Mouse (Mus musculus) forebrain, embryonic 15.5 days (tissue): ENCODE data around the gene Chmp2b. TPM values are rescaled to one million over a fixed set of nuclear protein-coding genes. Genes with fewer than 3 reads are reported as not detected.

ENCODE experiments used
- ATAC-seq: fragments of 200-750 bp; cut with Nextera tagmentation; replicated peaks from 2 replicates; pipeline ENCODE4 v1.8.0; 2017; ENCODE audit warnings: mild to moderate bottlenecking, moderate TSS enrichment, moderate library complexity
- H3K27ac ChIP-seq: fragments of 300-500 bp; sonication (generic); replicated peaks from 2 replicates; pipeline ENCODE4 v1.5.1; 2015; ENCODE audit warnings: mild to moderate bottlenecking, inconsistent platforms
- H3K27me3 ChIP-seq: fragments of 300-500 bp; sonication (generic); 2 replicates; pipeline ENCODE4 v1.6.1; 2015; ENCODE audit warnings: inconsistent platforms
- H3K36me3 ChIP-seq: fragments of 300-500 bp; sonication (generic); 2 replicates; pipeline ENCODE4 v1.6.1; 2015; ENCODE audit warnings: mild to moderate bottlenecking, inconsistent platforms
- H3K4me1 ChIP-seq: fragments of 300-500 bp; sonication (generic); 2 replicates; pipeline ENCODE4 v1.6.1; 2015; ENCODE audit warnings: inconsistent platforms
- H3K4me2 ChIP-seq: fragments of 300-500 bp; sonication (generic); replicated peaks from 2 replicates; pipeline ENCODE4 v1.6.1; 2015; ENCODE audit warnings: mild to moderate bottlenecking, inconsistent platforms
- H3K4me3 ChIP-seq: fragments of 300-500 bp; sonication (generic); 2 replicates; pipeline ENCODE4 v1.5.1; 2015; ENCODE audit warnings: mild to moderate bottlenecking, inconsistent platforms
- H3K9ac ChIP-seq: fragments of 300-500 bp; sonication (generic); replicated peaks from 2 replicates; pipeline ENCODE4 v1.6.1; 2015; ENCODE audit warnings: mild to moderate bottlenecking, inconsistent platforms
- H3K9me3 ChIP-seq: fragments of 300-500 bp; sonication (generic); 2 replicates; pipeline ENCODE4 v1.6.1; 2016; ENCODE audit warnings: inconsistent platforms
- WGBS: fragments of 180-500 bp; shearing (Covaris S2); methylation state at CpG from one replicate; pipeline ENCODE4 v1.1.7; 2015; ENCODE audit warnings: mixed read lengths; 5-methylcytosine and 5-hydroxymethylcytosine counted together
- polyA plus RNA-seq: library from polyadenylated mRNA; unstranded; fragments of >200 nt; fragmentation: Nextera tagmentation; extraction: Ambion mirVana; gene quantifications from 2 replicates; pipeline ENCODE4 v1.2.1, GENCODE M21; 2015

The Chmp2b gene
- polyA plus RNA-seq = 57.9 and 60.1 TPM in 2 replicates

DNA sequence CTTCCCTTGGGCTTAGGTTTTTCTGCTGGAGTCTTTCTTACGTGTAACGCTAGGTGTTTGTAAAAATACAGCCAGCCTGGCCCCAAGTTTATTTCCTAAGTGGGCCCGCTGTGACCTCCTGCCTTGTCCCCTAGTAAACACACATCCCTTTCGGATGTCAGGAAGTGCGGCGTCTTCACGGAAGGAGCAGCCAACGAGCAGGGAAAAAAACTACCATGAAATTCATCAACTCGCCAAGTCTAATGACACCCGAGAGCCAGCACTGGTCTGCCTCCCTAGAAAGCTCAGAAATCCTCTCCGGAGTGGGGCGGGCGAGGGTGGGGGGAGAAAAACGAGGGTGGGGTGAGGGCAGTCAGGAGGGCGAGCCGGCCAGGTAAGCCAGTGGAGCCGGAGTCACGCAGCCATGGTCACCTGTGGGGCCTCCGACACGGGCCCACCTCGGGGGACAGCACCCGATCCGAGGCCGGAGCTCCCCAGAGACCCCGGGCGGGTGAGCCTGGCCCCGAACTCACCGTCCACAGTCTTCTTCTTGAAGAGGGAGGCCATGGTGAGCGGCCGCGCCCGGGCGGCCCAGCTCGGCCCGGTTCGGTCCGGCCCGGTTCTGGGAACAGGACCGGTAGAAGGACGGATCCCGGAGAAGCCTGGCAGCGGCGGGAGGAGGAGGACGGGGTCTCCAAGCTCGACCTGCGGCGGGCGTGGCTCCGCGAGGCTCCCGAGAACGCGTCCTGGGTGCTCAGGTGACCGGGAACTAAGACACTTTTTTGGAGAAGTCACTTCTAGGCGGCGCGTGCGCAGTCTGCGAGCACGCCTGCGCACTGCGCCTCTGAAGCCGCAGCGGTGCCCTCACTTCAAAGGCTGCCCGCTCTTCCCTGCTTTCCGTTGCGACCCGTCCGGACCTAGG, at the start of gene Chmp2b:
Gene Chmp2b, minus strand, starts transcription at position 764 of the 901 bp plus-strand sequence.
- no peaks in the 10 kb centered on the region for H3K27me3 ChIP-seq
- WGBS = under 1% methylated on average over 69 of the region's 69 CpGs

DNA sequence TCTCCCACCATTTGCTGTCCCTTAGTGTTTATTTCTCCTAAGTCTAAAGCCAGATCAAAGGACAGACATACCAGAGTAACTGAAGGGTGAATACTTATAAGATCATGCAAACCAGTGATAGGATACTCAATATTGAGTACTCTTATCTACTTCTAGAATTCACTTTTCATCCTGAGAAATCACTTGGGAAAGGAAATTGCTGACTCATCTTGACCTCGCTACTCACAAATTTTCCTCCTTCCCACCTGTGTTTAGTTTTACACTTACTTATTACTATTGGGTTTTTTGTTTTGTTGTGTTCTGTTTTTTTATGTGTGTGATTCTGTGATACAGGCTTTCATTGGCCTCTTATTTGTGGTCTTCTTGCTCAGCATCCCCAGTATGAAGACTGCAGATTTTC, 49.2 kb upstream of the Chmp2b start:
- H3K9ac ChIP-seq = no peak overlapping the region
- no peaks in the 10 kb centered on the region for H3K27me3 ChIP-seq
- H3K27ac ChIP-seq = no peak overlapping the region
- H3K4me2 ChIP-seq = no peak overlapping the region
- H3K36me3 ChIP-seq = no peaks in the 10 kb centered on the region
- H3K4me3 ChIP-seq = no peak overlapping the region
- no peak for ATAC-seq
- no peaks in the 10 kb centered on the region for H3K4me1 ChIP-seq
- 88% methylated on average over 1 of the region's 1 CpGs for WGBS
- H3K9me3 ChIP-seq = no peaks in the 10 kb centered on the region

More for the DNA sequence above, at the start of gene Chmp2b:
- peak within 1 kb of the TSS; percentile 55; the same call in 1 of the 2 replicates for H3K27ac ChIP-seq
- peak; percentile 97 for ATAC-seq
- H3K36me3 ChIP-seq = no peaks in the 10 kb centered on the region
- peak within 1 kb of the TSS; percentile 95 for H3K4me3 ChIP-seq
- H3K4me1 ChIP-seq = peaks cover 10% of the 10 kb centered on the region
- H3K9me3 ChIP-seq = no peaks in the 10 kb centered on the region
- H3K4me2 ChIP-seq = peak within 1 kb of the TSS; percentile 91
- peak within 1 kb of the TSS; percentile 84 for H3K9ac ChIP-seq

DNA sequence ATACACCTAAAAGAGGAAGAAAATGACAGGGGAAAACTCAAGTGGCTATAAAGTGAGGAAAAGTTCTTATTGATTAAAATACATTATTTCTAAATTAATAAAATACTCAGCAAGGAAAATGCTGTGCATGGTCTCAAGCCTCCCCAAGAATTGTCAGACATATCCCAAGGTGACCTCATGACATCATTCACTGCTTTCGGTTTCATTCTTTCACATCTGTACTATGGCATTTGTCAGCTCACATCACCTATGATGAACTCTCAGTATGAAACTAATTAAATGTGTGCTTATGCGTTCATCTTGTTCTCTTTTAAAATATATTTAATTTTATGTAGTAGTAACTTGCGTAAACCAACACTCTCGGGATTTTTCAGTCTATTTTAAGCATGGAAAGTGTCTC, 38.3 kb upstream of the Chmp2b start:
- Histone ChIP-seq H3K9ac (no peak overlapping the region), H3K4me2 (no peak overlapping the region), H3K27me3 (no peaks in the 10 kb centered on the region), H3K27ac (no peak overlapping the region), H3K4me1 (no peaks in the 10 kb centered on the region), H3K4me3 (no peak overlapping the region), H3K36me3 (no peaks in the 10 kb centered on the region), H3K9me3 (no peaks in the 10 kb centered on the region)
- no peak for ATAC-seq
- 85% methylated on average over 4 of the region's 4 CpGs for WGBS

DNA sequence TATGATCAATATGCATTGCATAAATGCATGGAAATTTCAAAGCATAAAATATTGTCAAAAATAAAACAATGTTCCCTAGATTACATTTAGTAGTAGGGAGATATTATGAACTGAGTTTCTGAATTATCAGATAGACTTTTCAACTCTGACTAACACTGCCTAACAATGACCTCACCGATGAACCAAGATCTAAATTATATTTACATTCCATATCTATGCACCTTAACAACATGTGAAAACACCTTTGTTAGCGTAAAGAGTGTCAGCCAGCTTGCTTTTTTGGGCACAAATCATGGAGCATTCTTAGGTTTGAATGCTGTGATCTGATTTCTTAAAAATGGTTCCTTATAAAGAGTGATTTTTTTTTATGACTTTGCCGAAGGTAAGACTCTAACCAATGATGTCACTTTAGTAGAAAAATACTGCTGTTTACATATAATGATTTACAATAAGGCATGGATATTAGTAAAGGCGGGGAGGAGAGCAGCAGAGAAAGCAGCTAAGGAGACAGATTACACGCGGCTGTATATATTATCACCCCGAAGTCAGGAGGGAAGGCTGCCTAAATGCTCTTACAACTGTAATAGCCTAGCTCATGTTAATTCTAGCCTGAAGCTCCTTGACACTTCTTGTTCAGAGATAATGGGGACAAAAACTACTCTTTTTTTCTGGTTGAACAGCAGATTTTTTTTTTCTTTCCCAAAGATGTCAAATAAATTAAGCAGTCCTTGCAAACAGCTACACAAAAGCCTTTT, 23.8 kb upstream of the Chmp2b start:
- Histone ChIP-seq H3K4me1 (0 out of 2 replicates have a peak, but pooled peaks cover 3% of the 10 kb centered on the region), H3K9me3 (no peaks in the 10 kb centered on the region), H3K4me3 (no peak overlapping the region), H3K36me3 (no peaks in the 10 kb centered on the region), H3K9ac (no peak overlapping the region), H3K4me2 (no peak overlapping the region), H3K27me3 (no peaks in the 10 kb centered on the region), H3K27ac (no peak overlapping the region)
- 68% methylated on average over 7 of the region's 7 CpGs for WGBS
- no peak for ATAC-seq

DNA sequence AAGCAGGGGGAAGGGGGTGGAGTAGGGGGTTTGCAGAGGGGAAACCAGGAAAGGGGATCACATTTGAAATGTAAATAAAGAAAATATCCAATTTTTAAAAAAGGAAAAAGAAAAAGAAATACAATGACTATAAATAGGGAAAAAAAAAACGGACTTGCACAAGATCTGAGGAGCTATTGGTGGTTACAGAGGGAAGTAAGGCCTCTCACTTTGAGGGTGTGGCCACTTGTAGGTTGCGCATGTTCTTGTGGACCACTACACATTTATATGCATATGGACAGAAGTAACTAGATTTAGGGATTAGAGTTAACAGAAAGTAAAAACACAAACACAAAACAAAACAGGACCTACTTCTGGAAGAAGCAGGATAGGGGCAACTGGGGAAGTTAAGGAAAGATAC, 23.2 kb upstream of the Chmp2b start:
- ATAC-seq = no peak
- Histone ChIP-seq H3K27me3 (no peaks in the 10 kb centered on the region), H3K9me3 (no peaks in the 10 kb centered on the region), H3K4me3 (no peak overlapping the region), H3K4me1 (0 out of 2 replicates have a peak, but pooled peaks cover under 1% of the 10 kb centered on the region), H3K9ac (no peak overlapping the region), H3K4me2 (no peak overlapping the region), H3K27ac (no peak overlapping the region), H3K36me3 (no peaks in the 10 kb centered on the region)
- 97% methylated on average over 2 of the region's 2 CpGs for WGBS

DNA sequence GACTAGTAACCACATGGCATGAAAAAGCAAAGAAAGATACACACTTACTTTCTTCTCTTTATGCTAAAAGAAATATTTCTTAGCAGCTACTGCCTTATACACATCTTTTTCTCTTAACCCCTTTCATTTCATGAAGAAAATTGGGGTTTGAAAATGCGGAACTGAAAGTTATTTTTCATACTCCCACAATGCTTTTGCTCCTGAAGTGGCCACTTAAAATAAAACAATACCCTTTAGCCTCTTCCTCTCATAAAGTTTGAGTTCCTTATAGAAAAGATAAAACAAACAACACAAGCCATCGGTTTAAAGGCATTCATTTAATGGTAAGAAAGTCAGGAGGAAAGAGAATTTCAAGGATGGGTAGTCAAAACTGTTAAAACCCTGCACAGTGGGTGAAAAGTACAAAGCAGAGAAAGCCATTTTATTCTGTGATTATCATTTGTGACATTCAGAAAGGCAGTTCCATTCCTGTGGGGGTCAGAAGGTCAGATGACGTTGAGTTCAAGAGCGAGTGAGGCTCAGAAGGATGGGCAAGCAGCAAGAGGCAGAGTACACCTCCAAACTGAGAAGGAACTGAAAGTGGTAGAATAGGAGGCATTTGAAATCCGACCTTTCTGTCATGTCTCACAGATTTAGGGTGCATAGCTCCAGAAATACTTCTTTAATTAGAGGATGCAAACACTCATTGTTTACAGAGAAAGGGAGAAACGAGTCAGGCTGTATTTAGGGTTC, 14.9 kb upstream of the Chmp2b start:
- Histone ChIP-seq H3K9ac (no peak overlapping the region), H3K27me3 (no peaks in the 10 kb centered on the region), H3K36me3 (no peaks in the 10 kb centered on the region), H3K27ac (no peak overlapping the region), H3K9me3 (no peaks in the 10 kb centered on the region), H3K4me2 (no peak overlapping the region), H3K4me1 (no peaks in the 10 kb centered on the region), H3K4me3 (no peak overlapping the region)
- ATAC-seq = no peak
- 51% methylated on average over 6 of the region's 6 CpGs for WGBS

DNA sequence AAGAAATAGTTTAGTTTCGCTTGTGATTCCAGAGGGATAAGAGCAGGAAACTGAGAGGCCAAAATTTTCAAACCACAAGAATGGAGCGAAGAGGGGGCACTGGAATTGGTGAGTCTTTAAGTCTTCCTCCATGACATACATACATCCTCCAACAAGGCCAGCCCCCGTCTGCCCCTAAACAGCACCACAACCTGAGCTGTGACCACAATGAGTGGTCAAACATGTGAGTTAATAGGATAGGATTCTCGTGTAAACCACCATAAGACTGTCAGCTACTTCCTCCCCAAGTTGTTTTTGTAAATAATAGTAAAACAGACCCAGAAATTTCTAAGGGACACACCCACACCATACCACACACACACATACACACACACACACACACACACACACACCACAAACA, 6.3 kb upstream of the Chmp2b start:
- ATAC-seq = no peak
- WGBS = 81% methylated on average over 4 of the region's 4 CpGs
- no peaks in the 10 kb centered on the region for H3K4me1 ChIP-seq
- H3K4me2 ChIP-seq = no peak overlapping the region
- no peak overlapping the region for H3K4me3 ChIP-seq
- no peaks in the 10 kb centered on the region for H3K9me3 ChIP-seq
- no peaks in the 10 kb centered on the region for H3K36me3 ChIP-seq
- no peak overlapping the region for H3K9ac ChIP-seq
- H3K27ac ChIP-seq = no peak overlapping the region
- no peaks in the 10 kb centered on the region for H3K27me3 ChIP-seq

DNA sequence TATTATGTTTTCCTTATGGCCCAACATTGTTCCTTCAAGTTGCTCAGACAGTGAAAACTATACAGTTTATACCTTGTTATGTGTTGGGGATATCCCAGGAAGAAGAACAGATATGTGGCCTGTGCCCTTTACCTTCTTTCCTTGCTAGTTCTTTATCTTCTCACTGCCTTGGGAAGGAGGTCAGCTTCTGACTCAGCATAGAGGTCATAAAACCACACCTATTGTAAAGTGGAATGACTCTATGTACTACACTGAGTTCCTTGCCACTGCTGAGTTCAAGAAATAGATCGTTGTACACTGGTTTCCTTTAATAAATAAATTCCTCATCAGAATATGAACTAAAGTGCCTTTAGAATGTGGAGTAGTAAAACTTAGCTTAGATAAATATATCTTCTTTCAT, 2.4 kb upstream of the Chmp2b start:
- Histone ChIP-seq H3K4me1 (peaks cover 10% of the 10 kb centered on the region), H3K4me2 (no peak overlapping the region), H3K9me3 (no peaks in the 10 kb centered on the region), H3K4me3 (no peak overlapping the region), H3K36me3 (no peaks in the 10 kb centered on the region), H3K27me3 (no peaks in the 10 kb centered on the region), H3K9ac (no peak overlapping the region), H3K27ac (no peak overlapping the region)
- ATAC-seq = no peak
- 89% methylated on average over 1 of the region's 1 CpGs for WGBS

DNA sequence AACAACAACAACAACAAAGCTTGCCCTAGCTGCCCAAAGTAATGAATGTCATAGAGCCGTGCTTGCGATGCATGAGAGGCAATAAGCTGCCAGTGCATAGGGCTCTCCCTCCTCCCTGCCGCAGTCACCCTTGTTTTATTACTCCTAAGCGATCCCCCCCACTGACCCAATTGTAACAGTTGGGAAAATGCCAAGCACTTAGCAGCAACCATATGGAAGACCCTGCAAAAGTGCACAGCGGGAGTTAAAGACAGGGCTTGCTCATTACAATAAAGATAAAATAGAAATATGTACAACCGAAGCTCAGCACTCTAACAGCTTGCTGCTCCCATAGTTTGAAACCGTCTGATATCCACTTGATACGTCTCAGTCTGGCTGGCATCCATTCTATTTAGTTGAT, 1.8 kb upstream of the Chmp2b start:
- H3K27ac ChIP-seq = no peak overlapping the region
- H3K36me3 ChIP-seq = no peaks in the 10 kb centered on the region
- H3K4me3 ChIP-seq = no peak overlapping the region
- 51% methylated on average over 8 of the region's 8 CpGs for WGBS
- H3K4me1 ChIP-seq = peaks cover 10% of the 10 kb centered on the region
- H3K27me3 ChIP-seq = no peaks in the 10 kb centered on the region
- H3K9me3 ChIP-seq = no peaks in the 10 kb centered on the region
- no peak overlapping the region for H3K9ac ChIP-seq
- no peak overlapping the region for H3K4me2 ChIP-seq
- no peak for ATAC-seq

DNA sequence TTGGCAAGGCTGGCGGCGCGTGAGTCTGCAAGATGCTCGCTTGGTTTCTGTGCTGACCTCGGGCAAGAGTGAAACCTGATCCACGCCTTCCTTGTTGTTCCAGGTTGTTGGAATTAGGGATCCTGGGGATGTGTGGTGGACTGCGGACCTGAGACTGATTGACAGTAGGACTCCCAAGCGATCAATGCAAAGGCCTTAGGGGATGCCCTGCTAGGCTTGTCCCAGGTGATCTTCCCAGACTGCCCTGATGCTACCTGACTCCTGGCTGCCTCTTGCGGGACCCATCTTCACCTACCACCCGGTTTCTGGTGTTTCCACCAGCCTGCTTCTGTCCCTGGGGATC, 309 bp upstream of the Chmp2b start:
- WGBS = 2% methylated on average over 10 of the region's 10 CpGs

DNA sequence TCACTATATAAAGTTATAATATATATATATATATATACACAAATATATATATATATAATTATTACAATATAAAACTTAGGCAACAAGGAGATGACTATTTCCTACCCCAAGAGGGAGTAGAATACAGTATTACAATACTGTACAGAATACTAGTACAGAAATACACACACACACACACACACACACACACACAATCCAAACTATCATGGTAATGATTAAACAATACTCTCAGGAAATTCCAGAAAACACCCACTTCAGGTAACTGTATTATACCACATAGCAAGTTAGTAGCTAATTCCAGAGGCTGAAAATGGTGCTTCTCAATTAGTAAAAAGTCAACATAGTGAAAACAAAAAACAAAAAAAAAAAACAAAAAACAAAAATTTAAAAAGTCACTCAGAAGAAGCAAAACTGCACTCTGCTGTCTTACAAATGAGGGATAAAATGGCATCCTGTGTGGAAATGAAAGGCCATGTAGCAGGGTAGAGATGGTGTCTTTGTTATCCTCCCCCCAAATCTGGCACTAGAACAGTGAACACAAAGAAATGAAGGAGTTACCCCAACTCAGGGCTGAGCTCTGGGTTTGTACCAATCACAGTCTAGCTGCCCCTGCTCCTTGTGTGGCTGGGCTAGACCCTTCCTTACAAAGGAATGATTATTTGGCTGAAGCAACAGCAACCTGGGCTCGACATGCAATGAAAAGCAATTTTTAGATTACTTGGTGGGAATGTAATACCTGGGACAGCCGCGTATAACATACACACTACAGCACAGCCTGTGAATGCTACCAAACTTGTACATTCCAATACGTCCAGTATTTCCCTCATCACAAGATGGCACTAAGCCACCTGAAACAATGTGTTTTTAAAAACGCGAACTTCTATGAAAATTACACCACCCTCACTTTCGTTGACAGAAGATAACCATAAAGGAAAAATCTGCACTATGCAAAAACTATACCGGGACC, 1.2 kb downstream of the Chmp2b start:
- no peaks in the 10 kb centered on the region for H3K27me3 ChIP-seq
- peak overlapping the region; percentile 95 for H3K4me3 ChIP-seq
- H3K9me3 ChIP-seq = no peaks in the 10 kb centered on the region
- no peaks in the 10 kb centered on the region for H3K36me3 ChIP-seq
- no peak overlapping the region for H3K27ac ChIP-seq
- H3K9ac ChIP-seq = peak overlapping the region; percentile 84
- ATAC-seq = peak; percentile 9; the same call in 1 of the 2 replicates
- H3K4me2 ChIP-seq = peak overlapping the region; percentile 91
- H3K4me1 ChIP-seq = peaks cover 10% of the 10 kb centered on the region
- WGBS = 9% methylated on average over 8 of the region's 8 CpGs

More for the DNA sequence above, 309 bp upstream of the Chmp2b start:
- H3K4me1 ChIP-seq = peaks cover 10% of the 10 kb centered on the region
- H3K9me3 ChIP-seq = no peaks in the 10 kb centered on the region
- H3K9ac ChIP-seq = peak overlapping the region; percentile 84
- peak overlapping the region; percentile 91 for H3K4me2 ChIP-seq
- no peaks in the 10 kb centered on the region for H3K27me3 ChIP-seq
- no peaks in the 10 kb centered on the region for H3K36me3 ChIP-seq
- peak overlapping the region; percentile 95 for H3K4me3 ChIP-seq
- peak overlapping the region; percentile 55; the same call in 1 of the 2 replicates for H3K27ac ChIP-seq
- ATAC-seq = no peak; the same call in 1 of the 2 replicates
